Mouse (Mus musculus) limb, embryonic 10.5 days (tissue): ENCODE results near the gene Cnih2. TPM values are rescaled to one million over a fixed set of nuclear protein-coding genes. Genes with fewer than 3 reads are reported as not detected.

ENCODE experiments used
- DNase-seq: peaks from one replicate; pipeline ENCODE4 v3.0.0-alpha.2; 2017; ENCODE audit warnings: low spot score
- H3K27ac ChIP-seq: fragments of 300-500 bp; sonication (generic); 2 replicates; pipeline ENCODE4 v1.5.1; 2016; ENCODE audit warnings: mild to moderate bottlenecking
- H3K27me3 ChIP-seq: fragments of 300-500 bp; sonication (generic); 2 replicates; pipeline ENCODE4 v1.6.1; 2016; ENCODE audit warnings: low read depth, mild to moderate bottlenecking; ENCODE audit not compliant: poor library complexity, severe bottlenecking
- H3K36me3 ChIP-seq: fragments of 300-500 bp; sonication (generic); 2 replicates; pipeline ENCODE4 v1.6.1; 2016; ENCODE audit warnings: mild to moderate bottlenecking, moderate library complexity
- H3K4me1 ChIP-seq: fragments of 300-500 bp; sonication (generic); 2 replicates; pipeline ENCODE4 v1.6.1; 2016
- H3K4me3 ChIP-seq: fragments of 300-500 bp; sonication (generic); 2 replicates; pipeline ENCODE4 v1.5.1; 2016; ENCODE audit warnings: mild to moderate bottlenecking, moderate library complexity
- H3K9me3 ChIP-seq: fragments of 300-500 bp; sonication (generic); replicated peaks from 2 replicates; pipeline ENCODE4 v1.6.1; 2016; ENCODE audit warnings: mild to moderate bottlenecking
- WGBS: fragments of 180-500 bp; shearing (Covaris S2); methylation state at CpG from one replicate; pipeline ENCODE4 v1.1.7; 2016; 5-methylcytosine and 5-hydroxymethylcytosine counted together
- polyA plus RNA-seq: library from polyadenylated mRNA; unstranded; fragments of >200 nt; fragmentation: Nextera tagmentation; extraction: Ambion mirVana; gene quantifications from 2 replicates; pipeline ENCODE4 v1.2.1, GENCODE M21; 2016

The Cnih2 gene
- polyA plus RNA-seq, 1 experiment from 2014 or later = 28.1 TPM

DNA sequence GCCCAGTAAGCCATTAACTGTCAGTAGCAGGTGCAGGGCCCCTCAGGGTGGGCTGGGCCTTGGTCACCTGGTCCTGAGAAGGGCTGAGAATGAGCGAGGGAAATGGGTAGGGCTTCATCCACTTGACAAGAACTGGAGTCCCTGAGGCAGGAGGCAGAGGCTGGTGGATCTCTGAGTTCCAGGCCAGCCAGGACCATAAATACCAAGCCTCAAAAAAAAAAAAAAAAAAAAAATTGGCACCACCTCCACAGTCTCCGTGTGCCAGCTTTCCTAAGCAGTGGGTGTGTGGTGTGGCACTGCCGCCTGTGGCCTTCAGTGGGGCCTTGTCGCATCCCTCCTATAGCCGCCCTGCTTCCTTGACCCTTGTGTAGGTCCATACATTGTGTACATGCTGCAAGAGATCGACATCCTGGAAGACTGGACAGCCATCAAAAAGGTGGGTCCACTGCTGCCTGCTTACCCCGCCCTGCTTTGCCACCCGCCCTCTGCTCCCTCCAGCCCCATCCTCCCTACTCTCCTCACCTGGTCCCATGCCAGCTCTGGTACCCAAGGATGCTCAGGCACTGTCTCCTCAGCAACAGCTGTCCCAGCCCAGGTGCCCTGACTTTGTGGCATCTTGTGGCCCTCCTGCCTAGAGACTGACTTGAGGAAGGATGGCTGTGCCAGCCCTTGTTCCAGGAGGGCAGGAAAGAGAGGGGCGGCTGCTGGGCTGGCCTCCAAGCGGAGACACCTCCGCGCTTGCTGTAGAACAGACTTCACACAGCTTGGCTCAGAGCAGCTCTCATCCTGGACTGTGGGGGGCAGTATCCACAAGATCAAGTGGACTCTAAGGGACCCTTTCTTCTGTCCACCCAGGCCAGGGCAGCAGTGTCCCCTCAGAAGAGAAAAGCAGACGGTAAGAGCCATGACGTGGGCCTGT, 49.9 kb downstream of the Cnih2 start:
- Histone ChIP-seq H3K4me3 (no peak overlapping the region), H3K27me3 (peaks cover 40% of the 10 kb centered on the region), H3K36me3 (peaks cover 58% of the 10 kb centered on the region), H3K9me3 (no peaks in the 10 kb centered on the region), H3K4me1 (peaks cover 38% of the 10 kb centered on the region), H3K27ac (no peak overlapping the region)
- no peak for DNase-seq
- WGBS = 90% methylated on average over 14 of the region's 14 CpGs

DNA sequence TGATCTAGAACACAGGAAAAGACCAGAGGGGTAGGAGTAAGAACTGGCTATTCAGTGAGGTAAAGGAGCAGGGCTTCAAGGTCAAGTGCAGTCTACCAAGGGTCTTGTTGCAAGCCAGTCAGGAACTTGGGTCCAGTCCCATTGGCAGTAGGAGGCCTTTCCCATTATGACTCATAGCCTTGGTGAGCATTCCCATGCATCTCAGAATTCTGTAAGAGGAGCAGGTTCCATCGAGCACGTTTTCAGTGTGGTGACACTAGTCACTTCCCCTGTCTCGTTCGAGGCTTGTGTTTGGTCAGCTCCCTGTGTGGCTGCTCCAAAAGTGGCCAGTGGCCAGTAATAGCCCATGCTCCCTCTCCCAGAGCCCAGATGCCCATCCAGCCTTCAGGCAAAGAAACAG, 52.8 kb downstream of the Cnih2 start:
- H3K4me1 ChIP-seq = peaks cover 31% of the 10 kb centered on the region
- no peak for DNase-seq
- peaks cover 12% of the 10 kb centered on the region for H3K27me3 ChIP-seq
- H3K9me3 ChIP-seq = no peaks in the 10 kb centered on the region
- H3K27ac ChIP-seq = no peak overlapping the region
- peaks cover 58% of the 10 kb centered on the region for H3K36me3 ChIP-seq
- 83% methylated on average over 4 of the region's 4 CpGs for WGBS
- no peak overlapping the region for H3K4me3 ChIP-seq

Other genes with a start within 250 kb of the Cnih2 start
- 13.3 and 18.5 TPM in 2 replicates for gene Ctsf, start 243.4 kb downstream of the Cnih2 start, polyA plus RNA-seq
- gene Actn3, start 220.6 kb downstream of the Cnih2 start, polyA plus RNA-seq = 1.6 and 2.7 TPM in 2 replicates
- gene Zdhhc24, start 219.9 kb downstream of the Cnih2 start, polyA plus RNA-seq = 7.0 and 8.5 TPM in 2 replicates
- gene Bbs1, start 191.9 kb downstream of the Cnih2 start, polyA plus RNA-seq = 5.1 and 9.0 TPM in 2 replicates
- gene Dpp3, start 170.2 kb downstream of the Cnih2 start, polyA plus RNA-seq = 196 and 198 TPM in 2 replicates
- 1.4 and 2.1 TPM in 2 replicates for gene Peli3, start 155.4 kb downstream of the Cnih2 start, polyA plus RNA-seq
- 161 and 187 TPM in 2 replicates for gene Mrpl11, start 136.4 kb downstream of the Cnih2 start, polyA plus RNA-seq
- gene Npas4, start 108.2 kb downstream of the Cnih2 start, polyA plus RNA-seq = not detected in 2 replicates
- gene Slc29a2, start 74.7 kb downstream of the Cnih2 start, polyA plus RNA-seq = 7.3 and 8.6 TPM in 2 replicates
- gene B4gat1, start 59.7 kb downstream of the Cnih2 start, polyA plus RNA-seq = 35.5 and 35.6 TPM in 2 replicates
- 1.8 and 3.1 TPM in 2 replicates for gene AC124502.3, start 59.6 kb downstream of the Cnih2 start, polyA plus RNA-seq
- gene Brms1, start 57.2 kb downstream of the Cnih2 start, polyA plus RNA-seq = 74.6 and 84.6 TPM in 2 replicates
- 3.1 and 3.5 TPM in 2 replicates for gene Rin1, start 48.0 kb downstream of the Cnih2 start, polyA plus RNA-seq
- gene Cd248, start 30.4 kb downstream of the Cnih2 start, polyA plus RNA-seq = 37.1 and 42.5 TPM in 2 replicates
- 2.4 and 2.5 TPM in 2 replicates for gene Tmem151a, start 13.0 kb downstream of the Cnih2 start, polyA plus RNA-seq
- 65.4 and 78.0 TPM in 2 replicates for gene Yif1a, start 10.0 kb downstream of the Cnih2 start, polyA plus RNA-seq
- 276 and 296 TPM in 2 replicates for gene Rab1b, start 8.6 kb upstream of the Cnih2 start, polyA plus RNA-seq
- gene Klc2, start 20.0 kb upstream of the Cnih2 start, polyA plus RNA-seq = 28.2 and 30.6 TPM in 2 replicates
- gene Pacs1, start 174.6 kb upstream of the Cnih2 start, polyA plus RNA-seq = 25.7 and 31.1 TPM in 2 replicates
- 419 and 440 TPM in 2 replicates for gene Sf3b2, start 196.9 kb upstream of the Cnih2 start, polyA plus RNA-seq
- 5.0 and 8.4 TPM in 2 replicates for gene Gal3st3, start 199.8 kb upstream of the Cnih2 start, polyA plus RNA-seq
- not detected in 2 replicates for gene Catsper1, start 237.2 kb upstream of the Cnih2 start, polyA plus RNA-seq